Mouse (Mus musculus) G1E (cell line): ENCODE data around the gene Spata32.

ENCODE experiments used
- CTCF ChIP-seq: IDR thresholded peaks from 2 replicates; pipeline ENCODE4 v1.5.1; 2012; ENCODE audit warnings: low read depth, low read length, inconsistent platforms, mixed read lengths
- GATA1 ChIP-seq: IDR thresholded peaks from 2 replicates; pipeline ENCODE4 v1.6.1; 2012; ENCODE audit warnings: borderline replicate concordance, low read length, inconsistent platforms, mixed read lengths

GRCm38 (mm10) chr11:103215355-103215754 is 2.9 kb downstream of the Spata32 start:
- TF ChIP-seq GATA1 (no peak), CTCF (no peak)
